Mouse (Mus musculus): ENCODE measurements around the gene Unc93b1. TPM values are rescaled to one million over a fixed set of nuclear protein-coding genes. Genes with fewer than 3 reads are reported as not detected.

Gene Unc93b1
- polyA plus RNA-seq, 2 experiments from 2014 or later: 20.8 to 54.2 TPM

DNA sequence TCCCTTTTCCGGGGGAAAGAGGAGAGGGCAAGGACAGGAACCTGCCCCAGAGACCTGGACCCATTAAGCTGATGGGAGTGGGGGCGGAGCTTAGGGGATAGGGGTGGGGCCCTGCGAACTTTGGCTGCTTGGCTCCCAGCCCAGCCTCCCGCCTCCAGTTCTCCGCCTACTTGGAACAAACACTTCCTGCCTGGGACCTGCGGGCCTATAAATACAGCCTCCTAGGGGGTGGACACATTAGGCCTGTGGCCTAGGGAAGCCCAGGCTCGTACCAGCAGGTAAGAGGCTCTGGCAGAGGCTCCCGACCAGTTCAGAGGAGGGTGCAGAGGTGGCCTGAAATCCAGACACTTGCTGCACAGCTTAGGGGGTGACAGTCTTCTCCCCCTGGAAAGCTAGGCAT is 51.3 kb downstream of the Unc93b1 start, which contains the start of gene Acy3:
Gene Acy3 (plus strand): TSS at position 237 of the 400 bp plus-strand sequence.
- no peak for ATAC-seq

DNA sequence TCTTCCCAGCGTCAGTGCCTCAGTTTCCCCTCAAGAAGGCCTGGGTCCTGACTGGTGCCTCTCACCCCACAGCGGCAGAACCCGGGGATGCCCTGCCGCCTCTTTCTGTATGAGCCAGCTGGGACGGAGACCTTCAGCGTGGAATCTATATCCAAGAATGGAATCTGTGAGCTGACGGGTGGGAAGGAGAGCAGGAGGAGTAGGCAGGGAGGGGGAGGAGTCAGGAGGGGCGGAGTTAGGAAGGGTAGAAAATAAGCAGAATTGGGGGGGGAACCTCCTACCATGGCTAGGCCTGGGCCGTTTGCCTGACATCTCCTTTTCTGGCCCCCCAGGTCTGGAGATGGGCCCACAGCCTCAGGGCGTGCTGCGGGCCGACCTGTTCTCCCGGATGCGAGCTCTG is 53.1 kb downstream of the Unc93b1 start:
- ATAC-seq: no peak

GRCm38 (mm10) chr19:3988750-3989149 is 53.8 kb downstream of the Unc93b1 start:
- no peak for ATAC-seq

DNA sequence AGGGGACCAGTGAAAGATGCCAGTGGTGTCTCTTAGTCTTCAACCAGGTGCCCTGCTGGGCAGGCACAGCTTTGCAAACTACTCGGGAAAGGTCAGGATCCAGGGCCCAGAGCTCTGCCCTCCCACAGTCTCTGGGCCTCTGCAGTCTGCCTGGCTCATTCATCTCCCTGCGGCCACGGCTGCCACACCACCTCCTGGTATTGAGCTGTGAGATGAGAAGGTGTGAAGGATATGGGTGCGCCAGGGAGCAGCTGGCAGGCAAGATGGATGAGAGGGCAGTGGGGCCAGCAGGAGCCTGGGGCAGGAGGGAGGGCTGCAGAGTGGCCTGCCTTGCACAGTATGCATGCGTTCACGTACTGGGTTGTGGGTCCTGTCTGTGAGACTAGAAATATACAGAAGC is 55.8 kb downstream of the Unc93b1 start:
- no peak for ATAC-seq

GRCm38 (mm10) chr19:3991562-3991961 is 56.6 kb downstream of the Unc93b1 start:
- ATAC-seq: no peak

GRCm38 (mm10) chr19:3991966-3992365 is 57.0 kb downstream of the Unc93b1 start:
- no peak for ATAC-seq

GRCm38 (mm10) chr19:3992416-3992815 is 57.4 kb downstream of the Unc93b1 start, which contains the start of gene Tbx10:
TSS of gene Tbx10 (plus strand) at chr19:3992752.
- ATAC-seq: no peak

DNA sequence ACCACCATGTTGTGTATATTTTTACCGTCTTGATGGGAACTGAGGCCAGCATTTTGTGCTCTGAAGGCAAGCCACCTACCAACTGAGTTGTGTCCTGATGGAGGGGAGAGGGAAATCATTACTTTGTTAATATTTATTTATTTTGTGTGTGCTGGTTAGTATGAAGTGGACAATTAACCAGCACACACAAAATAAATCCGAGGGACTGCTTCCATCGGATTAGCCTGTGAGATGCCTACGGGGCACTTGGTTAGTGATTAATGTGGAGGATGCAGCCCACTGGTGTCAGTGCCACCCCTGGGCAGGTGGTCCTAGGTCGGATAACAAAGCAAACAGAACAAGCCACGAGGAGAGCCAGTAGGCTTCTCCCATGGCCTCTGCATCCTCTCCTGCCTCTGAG is 59.9 kb downstream of the Unc93b1 start:
- no peak for ATAC-seq

GRCm38 (mm10) chr19:3995505-3995904 is 60.5 kb downstream of the Unc93b1 start:
- ATAC-seq: no peak

DNA sequence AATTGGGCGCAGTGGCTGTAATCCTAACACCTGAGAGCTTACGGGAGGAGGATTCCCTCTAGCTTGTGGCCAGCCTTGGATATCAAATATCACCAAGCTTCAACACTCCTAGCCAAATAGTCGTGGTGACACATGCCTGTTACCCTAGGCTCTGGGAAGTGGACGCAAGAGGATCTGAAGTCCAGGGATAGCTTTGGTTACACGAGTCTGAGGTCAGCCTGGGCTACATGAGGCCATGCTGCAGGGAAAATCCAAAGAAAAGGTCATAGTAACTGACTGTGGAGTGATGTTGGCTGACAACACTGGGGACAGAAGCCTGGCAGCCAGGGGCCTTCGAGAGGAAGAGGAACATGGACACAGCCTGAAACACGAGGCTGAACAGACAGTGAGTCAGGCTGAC is 61.1 kb downstream of the Unc93b1 start:
- ATAC-seq: no peak

GRCm38 (mm10) chr19:3996747-3997146 is 61.8 kb downstream of the Unc93b1 start:
- ATAC-seq: no peak

DNA sequence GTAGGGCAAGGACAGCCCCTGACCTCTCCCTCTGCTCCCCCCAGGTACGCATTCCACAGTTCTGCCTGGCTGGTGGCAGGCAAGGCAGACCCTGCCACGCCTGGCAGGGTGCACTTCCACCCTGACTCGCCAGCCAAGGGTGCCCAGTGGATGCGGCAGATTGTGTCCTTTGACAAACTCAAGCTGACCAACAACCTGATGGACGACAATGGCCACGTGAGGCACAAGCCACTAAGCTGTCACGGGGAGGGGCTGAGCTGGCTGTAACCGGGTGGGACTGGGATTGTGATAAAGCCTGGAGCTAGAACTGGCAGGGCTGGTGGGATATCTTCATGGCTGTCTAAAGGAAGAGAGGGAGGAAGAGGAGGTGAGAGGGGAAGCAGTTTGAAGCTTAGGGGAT is 62.2 kb downstream of the Unc93b1 start:
- no peak for ATAC-seq

- ATAC-seq: no peak
Measured at GRCm38 (mm10) chr19:3998335-3998734, 63.3 kb downstream of the Unc93b1 start.

Other genes with a start within 250 kb of the Unc93b1 start
- under 1 TPM in 1 of 2 experiments, not detected in 1; 0.08 TPM for gene Lrp5, start 248.6 kb upstream of the Unc93b1 start, polyA plus RNA-seq (2017; shearing (Covaris generic))
- 1 to 10 TPM; 6.7 to 8.0 TPM for gene 1810055G02Rik, start 226.9 kb upstream of the Unc93b1 start, polyA plus RNA-seq (2017; shearing (Covaris generic))
- gene Kmt5b, start 167.8 kb upstream of the Unc93b1 start, polyA plus RNA-seq (2017; shearing (Covaris generic)): 10 to 100 TPM; 33.1 to 38.4 TPM
- gene Chka, start 83.4 kb upstream of the Unc93b1 start, polyA plus RNA-seq (2017; shearing (Covaris generic)): 1 to 10 TPM; 2.5 to 3.7 TPM
- 100 to 1,000 TPM in 1 of 2 experiments, 10 to 100 TPM in 1; 51.3 to 100 TPM for gene Tcirg1, start 28.1 kb upstream of the Unc93b1 start, polyA plus RNA-seq (2017; shearing (Covaris generic))
- gene Ndufs8, start 22.4 kb upstream of the Unc93b1 start, polyA plus RNA-seq (2017; shearing (Covaris generic)): 100 to 1,000 TPM; 219 to 234 TPM
- gene Aldh3b1, start 5.4 kb upstream of the Unc93b1 start, polyA plus RNA-seq (2017; shearing (Covaris generic)): under 1 TPM in 1 of 2 experiments, not detected in 1; 0.85 TPM
- gene Aldh3b3, start 23.5 kb downstream of the Unc93b1 start, polyA plus RNA-seq (2017; shearing (Covaris generic)): not detected
- not detected for gene Aldh3b2, start 37.1 kb downstream of the Unc93b1 start, polyA plus RNA-seq (2017; shearing (Covaris generic))
- 1 to 10 TPM in 1 of 2 experiments, not detected in 1; 1.5 TPM for gene Acy3, start 51.4 kb downstream of the Unc93b1 start, polyA plus RNA-seq (2017; shearing (Covaris generic))
- gene Tbx10, start 57.6 kb downstream of the Unc93b1 start, polyA plus RNA-seq (2017; shearing (Covaris generic)): not detected
- gene Nudt8, start 65.4 kb downstream of the Unc93b1 start, polyA plus RNA-seq (2017; shearing (Covaris generic)): 10 to 100 TPM; 10.7 to 15.2 TPM
- gene Gm49405, start 65.4 kb downstream of the Unc93b1 start, polyA plus RNA-seq (2017; shearing (Covaris generic)): under 1 TPM; 0.78 to 0.96 TPM
- 1 to 10 TPM; 1.1 to 2.1 TPM for gene Doc2g, start 68.1 kb downstream of the Unc93b1 start, polyA plus RNA-seq (2017; shearing (Covaris generic))
- 100 to 1,000 TPM; 109 to 164 TPM for gene Ndufv1, start 77.6 kb downstream of the Unc93b1 start, polyA plus RNA-seq (2017; shearing (Covaris generic))
- 100 to 1,000 TPM; 543 to 655 TPM for gene Gstp1, start 102.8 kb downstream of the Unc93b1 start, polyA plus RNA-seq (2017; shearing (Covaris generic))
- gene Gstp2, start 110.8 kb downstream of the Unc93b1 start, polyA plus RNA-seq (2017; shearing (Covaris generic)): 1 to 10 TPM; 4.2 to 5.3 TPM
- 100 to 1,000 TPM; 158 to 206 TPM for gene Gstp3, start 124.4 kb downstream of the Unc93b1 start, polyA plus RNA-seq (2017; shearing (Covaris generic))
- gene Cabp2, start 146.4 kb downstream of the Unc93b1 start, polyA plus RNA-seq (2017; shearing (Covaris generic)): not detected
- 100 to 1,000 TPM; 328 to 403 TPM for gene Cdk2ap2, start 162.0 kb downstream of the Unc93b1 start, polyA plus RNA-seq (2017; shearing (Covaris generic))
- gene Pitpnm1, start 164.8 kb downstream of the Unc93b1 start, polyA plus RNA-seq (2017; shearing (Covaris generic)): 100 to 1,000 TPM in 1 of 2 experiments, 10 to 100 TPM in 1; 98.7 to 113 TPM
- 100 to 1,000 TPM; 179 to 208 TPM for gene Aip, start 190.7 kb downstream of the Unc93b1 start, polyA plus RNA-seq (2017; shearing (Covaris generic))
- under 1 TPM in 1 of 2 experiments, not detected in 1; 0.29 TPM for gene Gpr152, start 204.6 kb downstream of the Unc93b1 start, polyA plus RNA-seq (2017; shearing (Covaris generic))
- under 1 TPM; 0.79 to 0.92 TPM for gene Cabp4, start 208.8 kb downstream of the Unc93b1 start, polyA plus RNA-seq (2017; shearing (Covaris generic))
- gene Coro1b, start 213.4 kb downstream of the Unc93b1 start, polyA plus RNA-seq (2017; shearing (Covaris generic)): 100 to 1,000 TPM; 236 to 310 TPM
- 100 to 1,000 TPM; 836 to 870 TPM for gene Ptprcap, start 218.4 kb downstream of the Unc93b1 start, polyA plus RNA-seq (2017; shearing (Covaris generic))
- gene Rps6kb2, start 228.2 kb downstream of the Unc93b1 start, polyA plus RNA-seq (2017; shearing (Covaris generic)): 10 to 100 TPM; 31.7 to 39.0 TPM
- 10 to 100 TPM in 1 of 2 experiments, 1 to 10 TPM in 1; 9.4 to 11.9 TPM for gene Carns1, start 240.3 kb downstream of the Unc93b1 start, polyA plus RNA-seq (2017; shearing (Covaris generic))